Mouse (Mus musculus) CD4-positive, CD25-positive, alpha-beta regulatory T cell (primary cell): ENCODE results near the gene Ipo11. TPM values are rescaled to one million over a fixed set of nuclear protein-coding genes. Genes with fewer than 3 reads are reported as not detected.

Experiments
- polyA plus RNA-seq: library from polyadenylated mRNA; unstranded; fragments of 100-300 nt; shearing (Covaris generic); gene quantifications from one replicate; pipeline ENCODE4 v1.2.1, GENCODE M21; 2017

Gene Ipo11
- 28.9 TPM for polyA plus RNA-seq

DNA sequence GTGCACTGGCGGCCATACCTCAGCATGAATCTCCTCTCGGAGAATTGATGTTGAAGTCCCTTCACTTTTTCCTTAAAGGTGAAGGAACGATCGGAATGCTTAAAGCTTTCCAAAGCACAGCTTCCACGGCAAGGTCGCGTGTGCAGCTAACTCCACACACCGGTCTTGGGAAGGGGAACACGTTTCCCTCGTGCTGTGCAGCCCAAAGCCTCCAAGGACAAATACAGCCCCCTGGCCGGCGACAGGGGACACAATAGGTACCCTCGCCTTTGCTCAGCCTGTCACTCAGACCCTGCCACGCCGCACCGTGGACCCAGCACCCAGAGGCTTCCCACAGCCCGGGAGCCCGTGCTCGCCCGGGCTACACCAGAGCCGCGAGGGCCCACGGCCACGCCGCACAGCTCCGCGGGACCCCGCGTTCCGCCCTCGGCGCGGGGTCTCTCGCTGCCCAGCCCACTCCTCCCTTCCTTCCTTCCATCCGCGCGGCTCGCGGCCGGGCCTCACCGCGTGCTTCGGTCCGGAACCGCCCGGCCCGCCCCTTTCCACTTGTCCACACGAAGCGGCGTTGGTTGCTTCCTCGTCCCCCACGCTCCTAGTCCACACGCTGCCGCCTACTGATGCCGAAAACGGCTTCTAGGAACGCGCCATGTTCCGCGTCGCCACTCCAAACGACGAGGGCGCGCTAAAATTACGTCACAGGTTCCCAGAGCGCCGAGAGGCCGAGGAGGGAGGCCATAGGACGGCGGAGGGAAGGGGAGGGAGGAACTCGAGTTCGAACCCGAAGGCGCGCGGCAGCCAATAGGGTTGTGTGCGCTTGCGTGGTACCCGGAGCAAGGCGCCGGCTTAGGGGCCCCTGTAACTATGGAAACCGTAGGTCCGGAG is at the start of gene Ipo11:
Gene Ipo11, minus strand, starts transcription at position 703 of the 882 bp plus-strand sequence.

GRCm38 (mm10) chr13:106946594-106947540 is 10.1 kb upstream of the Ipo11 start, which contains the start of gene Dimt1:
Gene Dimt1 (plus strand): TSS chr13:106947127.

Other genes starting within 250 kb of the Ipo11 start
- gene Dimt1, start 10.2 kb upstream of the Ipo11 start, polyA plus RNA-seq: 32.9 TPM
- 8.8 TPM for gene Kif2a, start 85.2 kb upstream of the Ipo11 start, polyA plus RNA-seq